8 mouse cellular contexts compared by ENCODE assay signal in genomic region chr17:66519554-66520553, GRCm38 (mm10). TPM values are rescaled to one million over a fixed set of nuclear protein-coding genes. Genes with fewer than 3 reads are reported as not detected.
A peak's percentile ranks its signal among the peaks of the same experiment; 100 is the strongest.
DNase-seq lines count a peak whose midpoint lies in the region; ATAC-seq lines count a peak whose summit lies in the region.

TSS of gene Rab12 (minus strand) at chr17:66519729.

- peak; percentile 84 for DNase-seq in R1 (ENCODE audit: low read depth, low spot score)
- DNase-seq in cerebellum, postnatal 36 days = peak; percentile 86 to 92
- peak; percentile 87 for DNase-seq in gastrocnemius, adult 18-20 months (ENCODE audit: low spot score)
- peak; percentile 84 to 89 for DNase-seq in left cerebral cortex, adult 18-20 months (ENCODE audit: low spot score in 2 of 2)
- DNase-seq in right cerebral cortex, adult 18-20 months = peak; percentile 86
- peak; percentile 48 for DNase-seq in urinary bladder, postnatal 10 days (ENCODE audit: low spot score)

- peaks cover 44% of the 10 kb centered on the region for H3K79me2 ChIP-seq in macrophage (ENCODE audit: inconsistent target)

- H3K4me3 ChIP-seq in hindbrain, embryonic 16.5 days (ENCODE audit: low read length) = peak within 1 kb of the TSS; percentile 99
- peak within 1 kb of the TSS; percentile 76 for H3K4me3 ChIP-seq in macrophage (ENCODE audit: inconsistent target)

- H3K9ac ChIP-seq in hindbrain, embryonic 16.5 days (ENCODE audit: low read depth, low read length) = peak within 1 kb of the TSS; percentile 98

- H3K27me3 ChIP-seq in hindbrain, embryonic 16.5 days (replicated peaks; ENCODE audit: control insufficient read depth, insufficient read depth, low read length) = no peaks in the 10 kb centered on the region

- 12% methylated on average over 48 of the region's 71 CpGs for WGBS in hindbrain, embryonic 16.5 days
- 12% methylated on average over 62 of the region's 71 CpGs for WGBS in macrophage (ENCODE audit: missing documents)

- H3K27ac ChIP-seq in hindbrain, embryonic 16.5 days (ENCODE audit: low read depth, low read length) = peak within 1 kb of the TSS; percentile 73
- H3K27ac ChIP-seq in macrophage = peak within 1 kb of the TSS; percentile 43

- H3K4me2 ChIP-seq in hindbrain, embryonic 16.5 days (ENCODE audit: low read length) = peak within 1 kb of the TSS; percentile 90

- ATAC-seq in hindbrain, embryonic 16.5 days = peak; percentile 95

- peaks cover 18% of the 10 kb centered on the region for H3K4me1 ChIP-seq in hindbrain, embryonic 16.5 days (ENCODE audit: control insufficient read depth, insufficient read depth, low read depth, low read length)

- no peaks in the 10 kb centered on the region for H3K9me3 ChIP-seq in hindbrain, embryonic 16.5 days (ENCODE audit: control insufficient read depth, low read length)

- no peaks in the 10 kb centered on the region for H3K36me3 ChIP-seq in hindbrain, embryonic 16.5 days (ENCODE audit: control insufficient read depth, insufficient read depth, low read length)
- no peaks in the 10 kb centered on the region for H3K36me3 ChIP-seq in macrophage (ENCODE audit: inconsistent target)

RNA-seq across cellular contexts. Expression of gene Rab12, which starts in this region (rescaled TPM):
- total RNA-seq in gastrocnemius, adult 18-20 months (2021) = 100 to 1,000 TPM; 177 to 207 TPM
- 23.8 and 69.7 TPM in 2 replicates for polyA plus RNA-seq in hindbrain, embryonic 16.5 days (2015; fragmentation: Nextera tagmentation; extraction: Ambion mirVana)
- 100 to 1,000 TPM; 113 to 120 TPM for total RNA-seq in left cerebral cortex, adult 18-20 months (2021)
- 100 to 1,000 TPM in 22 of 26 experiments, 10 to 100 TPM in 4; 62.6 to 246 (median 134) TPM for total RNA-seq in macrophage (2018; cell fraction: chromatin; rRNA removed)
- 100 to 1,000 TPM in 3 of 26 experiments, 10 to 100 TPM in 23; 57.2 to 121 (median 71.5) TPM for total RNA-seq in macrophage (2018; cell fraction: cytosol; rRNA removed)
- total RNA-seq in macrophage (2018; cell fraction: nucleus; rRNA removed) = 100 to 1,000 TPM in 20 of 26 experiments, 10 to 100 TPM in 6; 78.8 to 268 (median 130) TPM
- polyA plus RNA-seq in macrophage (2018) = 50.9 to 61.6 TPM (median 61.2 TPM) in 3 replicates

Comparison
In these comparisons a context has a peak if more than half of its experiments do, and no peak if none do; other contexts are left out.
1. Peak in every context shown above with its lines: DNase-seq, ATAC-seq, H3K4me3 ChIP-seq and H3K27ac ChIP-seq.